Mouse (Mus musculus): ENCODE measurements at regions not wholly inside any gene's neighbourhood (a gene's known extent, or its start where the extent isn't known, plus 50 kb on each side); places are given as distances from the start of the nearest gene placed in this dataset.

GRCm38 (mm10) chr14:86247686-86248085 is 893.3 kb downstream of the Diaph3 start:
- TF ChIP-seq CTCF (IDR thresholded peaks at IDR 0.05) (no peak), POLR2A (IDR thresholded peaks at IDR 0.05; ENCODE audit: insufficient read depth, low read depth, low read length) (no peak), EP300 (IDR thresholded peaks at IDR 0.05; ENCODE audit: insufficient read depth, low read depth, low read length) (no peak)

Measured in heart, adult 2 months (tissue).